Mouse (Mus musculus) neutrophil, adult 65 days (primary cell): Measurements from ENCODE around the gene Crygc. TPM values are rescaled to one million over a fixed set of nuclear protein-coding genes. Genes with fewer than 3 reads are reported as not detected.

Experiments
- total RNA-seq: library from RNA; stranded (reverse); gene quantifications from 2 replicates; pipeline ENCODE4 v1.2.4, GENCODE M21; 2023

Crygc gene
- total RNA-seq: not detected in 2 replicates

GRCm38 (mm10) chr1:65073589-65073988, at the start of gene Crygc:
Gene Crygc, minus strand, starts transcription at chr1:65073689.

GRCm38 (mm10) chr1:65122574-65123372, 49.3 kb upstream of the Crygc start, which contains the start of gene D630023F18Rik:
Gene D630023F18Rik, minus strand, starts transcription at chr1:65123214.

GRCm38 (mm10) chr1:65119438-65119837, 45.9 kb upstream of the Crygc start, which contains the start of gene Gm28845:
Gene Gm28845, minus strand, starts transcription at chr1:65119558.

GRCm38 (mm10) chr1:65103273-65103672, 29.8 kb upstream of the Crygc start, which contains the start of gene Cryga:
Gene Cryga, minus strand, starts transcription at chr1:65103373.

GRCm38 (mm10) chr1:65082188-65082587, 8.7 kb upstream of the Crygc start, which contains the start of gene Crygb:
Gene Crygb, minus strand, starts transcription at chr1:65082288.

GRCm38 (mm10) chr1:65063352-65063751, 10.1 kb downstream of the Crygc start, which contains the start of gene Crygd:
Gene Crygd, minus strand, starts transcription at chr1:65063452.

GRCm38 (mm10) chr1:65050952-65051351, 22.5 kb downstream of the Crygc start, which contains the start of gene Cryge:
Gene Cryge, minus strand, starts transcription at chr1:65051149.

GRCm38 (mm10) chr1:65032641-65033040, 40.8 kb downstream of the Crygc start, which contains the start of gene Akr1cl:
Gene Akr1cl, minus strand, starts transcription at chr1:65032759.

Other genes starting within 250 kb of the Crygc start
- gene Plekhm3, start 116.9 kb downstream of the Crygc start, total RNA-seq: 62.6 and 95.9 TPM in 2 replicates
- not detected in 2 replicates for gene Akr1cl, start 40.9 kb downstream of the Crygc start, total RNA-seq
- not detected in 2 replicates for gene Cryge, start 22.5 kb downstream of the Crygc start, total RNA-seq
- not detected in 2 replicates for gene Crygd, start 10.2 kb downstream of the Crygc start, total RNA-seq
- gene Crygb, start 8.6 kb upstream of the Crygc start, total RNA-seq: not detected in 2 replicates
- not detected in 2 replicates for gene Cryga, start 29.7 kb upstream of the Crygc start, total RNA-seq
- gene Gm28845, start 45.9 kb upstream of the Crygc start, total RNA-seq: not detected in 2 replicates
- gene D630023F18Rik, start 49.5 kb upstream of the Crygc start, total RNA-seq: 0.41 and 0.95 TPM in 2 replicates
- 40.2 and 52.6 TPM in 2 replicates for gene Idh1, start 112.8 kb upstream of the Crygc start, total RNA-seq
- gene Pikfyve, start 113.0 kb upstream of the Crygc start, total RNA-seq: 32.8 and 40.9 TPM in 2 replicates
- gene Pth2r, start 208.4 kb upstream of the Crygc start, total RNA-seq: not detected in 2 replicates